Mouse (Mus musculus) lung, postnatal 36 days (tissue): ENCODE data around the gene Nmt1.

Source experiments
- DNase-seq: peaks from one replicate; pipeline ENCODE4 v3.0.0; 2022; ENCODE audit warnings: mixed read lengths

The Nmt1 gene

DNA sequence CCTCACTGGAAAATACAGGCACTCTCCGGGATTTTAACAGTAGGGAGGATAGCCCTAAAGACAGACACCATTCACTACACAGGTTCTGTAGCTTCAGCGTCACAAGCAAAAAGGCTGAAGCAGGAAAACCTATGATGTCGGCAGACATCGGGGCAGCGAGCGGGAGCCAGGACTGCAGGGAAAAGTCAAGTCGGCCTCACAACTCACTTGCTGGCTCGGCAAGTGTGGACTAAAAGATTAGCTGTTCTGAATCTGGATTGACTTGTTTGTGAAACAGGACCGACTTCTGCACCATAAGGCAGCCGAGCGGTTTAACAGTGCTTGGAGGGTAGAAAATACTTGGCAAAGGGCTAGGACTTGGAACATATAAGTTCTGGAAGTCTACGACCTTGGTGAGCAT, 85.0 kb downstream of the Nmt1 start:
- no peak for DNase-seq

DNA sequence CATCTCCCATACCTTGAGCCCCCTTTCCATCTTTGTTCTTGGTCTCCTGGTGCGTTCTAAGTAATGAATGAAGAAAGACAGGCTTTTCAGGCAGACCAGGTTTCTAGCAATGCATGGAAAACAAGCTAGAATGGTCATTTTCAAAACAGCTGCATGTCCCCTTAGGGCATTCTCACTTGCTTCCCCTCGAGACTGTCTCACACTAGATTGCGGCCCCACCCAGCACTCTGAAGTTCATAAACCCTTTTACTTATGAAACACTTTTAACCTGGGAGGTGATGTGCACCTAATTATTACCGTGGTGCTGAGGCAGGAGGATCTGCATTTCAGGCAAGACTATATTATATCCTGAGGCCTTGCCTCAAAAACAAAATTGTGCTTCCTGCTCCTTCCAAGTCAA, 85.8 kb downstream of the Nmt1 start:
- DNase-seq: no peak

DNA sequence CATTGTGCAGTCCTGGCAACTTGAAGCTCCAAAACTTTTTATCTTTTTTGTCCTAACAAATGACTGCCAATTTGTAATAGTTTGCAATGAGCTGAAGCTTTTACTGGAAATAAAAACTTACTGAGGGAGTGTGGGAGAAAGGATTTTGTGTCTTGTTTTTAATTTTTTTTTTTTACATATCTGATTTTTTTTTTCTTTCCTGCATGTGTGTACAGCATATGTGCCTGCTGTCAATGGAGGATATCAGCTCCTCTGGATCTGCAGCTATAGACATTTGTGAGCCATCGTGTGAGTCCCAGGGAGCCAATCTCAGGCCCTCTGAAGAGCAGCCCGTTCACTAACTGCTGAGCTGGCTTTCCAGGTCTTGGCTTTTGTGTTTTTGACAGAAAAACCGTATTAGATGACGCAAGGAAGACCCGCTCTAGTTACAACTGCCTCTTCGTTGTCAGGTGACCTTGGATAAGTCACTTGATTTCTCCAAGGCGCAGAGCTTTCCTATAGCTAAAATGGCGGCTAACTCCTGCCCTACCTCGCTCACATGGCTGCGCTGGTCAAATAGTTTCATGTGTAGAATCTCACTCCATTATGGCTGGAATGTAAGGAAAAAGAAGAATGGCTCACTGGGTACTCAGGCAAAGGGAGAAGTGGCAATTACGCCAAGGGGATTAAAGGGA, 86.4 kb downstream of the Nmt1 start:
- no peak for DNase-seq

DNA sequence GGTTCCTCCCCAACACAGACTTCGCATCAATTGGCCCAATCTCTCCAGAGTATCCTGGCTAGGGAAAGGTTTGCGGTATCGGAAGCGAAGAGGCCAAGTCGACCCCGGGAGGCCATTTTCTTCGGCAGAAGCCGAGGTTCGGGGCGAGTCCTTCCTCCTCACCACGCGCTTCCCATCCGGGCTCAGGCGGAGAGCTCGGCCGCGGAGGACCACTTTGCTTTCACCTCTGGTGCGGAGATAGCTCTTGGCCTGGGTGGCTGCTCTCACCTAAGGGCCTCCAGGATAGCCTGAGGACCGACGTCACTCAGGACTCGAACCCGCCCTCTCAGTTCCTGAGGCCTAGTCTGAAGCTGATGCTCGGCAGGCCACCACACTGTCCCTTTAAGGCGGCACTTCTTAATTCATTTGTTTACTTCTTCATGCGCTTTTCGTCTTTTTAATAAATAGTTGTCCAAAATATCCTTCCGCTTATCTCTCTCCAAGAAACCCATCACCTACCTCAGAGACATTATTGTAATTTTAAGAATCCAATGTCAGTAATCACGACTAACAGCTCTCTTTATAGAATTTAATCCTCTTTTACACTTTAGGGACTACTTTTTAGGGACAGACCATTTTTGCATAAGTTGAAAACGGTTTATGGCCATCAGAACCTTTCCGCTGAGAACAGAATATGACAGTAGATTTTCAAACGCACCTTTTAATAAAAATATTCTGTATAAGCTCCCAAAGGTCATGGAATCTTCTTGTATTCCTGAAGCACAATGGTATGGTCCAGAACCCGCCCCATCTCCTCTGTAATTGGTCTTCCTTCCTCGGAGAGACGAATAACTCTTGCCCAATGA, 87.4 kb downstream of the Nmt1 start:
- DNase-seq: peak; percentile 91

DNA sequence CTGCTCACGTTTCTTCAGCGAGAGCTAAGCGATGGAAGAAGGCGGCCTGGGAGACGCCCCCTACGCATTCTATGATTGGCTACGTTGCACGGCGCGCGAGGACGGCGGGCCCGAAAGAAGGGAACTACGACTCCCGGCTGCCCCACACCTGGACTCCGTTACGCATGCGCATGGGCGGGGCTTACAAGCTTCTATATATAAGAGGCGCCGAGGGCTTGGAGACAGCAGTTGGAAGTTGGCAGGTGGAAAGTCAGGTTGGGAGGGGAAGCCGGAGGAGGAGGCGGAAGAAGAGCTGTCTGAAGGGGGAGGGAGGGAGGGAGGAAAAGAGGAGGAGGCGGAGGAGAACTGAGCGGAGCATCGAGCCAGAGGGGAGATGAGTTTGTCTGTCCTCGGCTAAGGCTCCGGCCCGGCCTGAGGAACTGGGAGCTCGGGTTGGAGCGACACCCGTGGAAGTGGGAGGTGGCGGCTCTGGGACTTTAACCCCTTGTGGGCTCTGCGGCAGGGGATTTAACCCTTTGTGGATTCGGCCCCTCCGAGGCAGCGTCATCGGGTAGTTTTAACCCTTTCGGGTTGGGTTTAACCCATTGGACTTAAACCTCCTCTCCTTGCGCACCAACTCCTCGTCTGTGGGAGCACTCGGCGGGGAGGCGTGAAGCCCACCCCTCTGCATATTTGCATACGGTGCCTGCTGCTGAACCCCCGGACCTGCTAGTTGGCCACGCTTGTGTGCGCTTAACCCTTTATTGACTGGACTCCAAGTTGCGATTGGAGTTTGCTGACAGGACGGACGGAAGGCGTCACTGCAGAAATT, 88.2 kb downstream of the Nmt1 start, which contains the start of gene Hexim1:
TSS of gene Hexim1 (plus strand) at position 224 of the 811 bp plus-strand sequence.
- peak; percentile 100 for DNase-seq

DNA sequence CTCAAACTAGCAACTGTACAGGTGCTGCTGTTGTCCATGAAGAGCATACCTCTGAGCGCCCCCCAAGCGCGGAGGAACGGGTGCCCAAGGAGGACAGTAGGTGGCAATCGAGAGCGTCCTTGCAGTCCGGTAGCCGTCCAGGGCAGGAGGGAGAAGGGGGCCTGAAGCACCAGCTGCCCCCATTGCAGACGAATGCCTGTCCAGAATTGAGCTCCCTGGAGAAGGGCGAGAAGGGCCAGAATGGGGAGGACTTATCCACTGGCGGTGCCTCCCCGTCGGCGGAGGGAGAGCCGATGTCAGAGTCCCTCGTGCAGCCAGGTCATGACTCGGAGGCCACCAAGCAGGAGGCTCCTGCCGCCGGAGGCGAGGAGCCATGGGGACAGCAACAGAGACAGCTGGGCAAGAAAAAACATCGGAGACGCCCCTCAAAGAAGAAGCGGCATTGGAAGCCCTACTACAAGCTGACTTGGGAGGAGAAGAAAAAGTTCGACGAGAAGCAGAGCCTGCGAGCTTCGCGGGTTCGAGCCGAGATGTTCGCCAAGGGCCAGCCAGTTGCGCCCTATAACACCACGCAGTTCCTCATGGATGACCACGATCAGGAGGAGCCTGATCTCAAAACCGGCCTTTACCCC, 89.1 kb downstream of the Nmt1 start:
- peak; percentile 85 for DNase-seq

DNA sequence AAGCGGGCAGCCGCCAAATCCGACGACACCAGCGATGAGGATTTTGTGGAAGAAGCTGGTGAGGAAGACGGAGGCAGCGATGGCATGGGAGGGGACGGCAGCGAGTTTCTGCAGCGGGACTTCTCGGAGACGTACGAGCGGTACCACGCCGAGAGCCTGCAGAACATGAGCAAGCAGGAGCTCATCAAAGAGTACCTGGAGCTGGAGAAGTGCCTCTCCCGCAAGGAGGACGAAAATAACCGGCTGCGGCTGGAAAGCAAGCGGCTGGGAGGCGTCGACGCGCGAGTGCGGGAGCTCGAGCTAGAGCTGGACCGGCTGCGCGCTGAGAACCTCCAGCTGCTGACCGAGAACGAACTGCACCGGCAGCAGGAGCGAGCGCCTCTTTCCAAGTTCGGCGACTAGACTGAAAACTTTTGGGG, 89.6 kb downstream of the Nmt1 start:
- DNase-seq: peak; percentile 44
